ENCODE assay signal across 11 mouse cellular contexts in genomic region chr9:41879080-41879479, GRCm38 (mm10).
DNase-seq lines count a peak whose midpoint lies in the region; ATAC-seq lines count a peak whose summit lies in the region.
"Had no signal": no experiment of that assay in that cellular context is flagged by ENCODE, and none has a peak within 500 bp of the region (broad histone marks: within the 10 kb centered on the region; RNA-seq: fewer than 3 reads in every experiment).

No protein-coding gene starts in this region.

- H3K27me3 ChIP-seq in embryonic facial prominence, embryonic 10.5 days (replicated peaks; ENCODE audit: low read depth, poor library complexity, severe bottlenecking), result no peaks in the 10 kb centered on the region
- H3K27me3 ChIP-seq in embryonic facial prominence, embryonic 13.5 days, result no peaks in the 10 kb centered on the region
- no peaks in the 10 kb centered on the region for H3K27me3 ChIP-seq in intestine, embryonic 15.5 days (replicated peaks)
- no peaks in the 10 kb centered on the region for H3K27me3 ChIP-seq in lung, embryonic 16.5 days (ENCODE audit: control insufficient read depth, insufficient read depth, low read depth, low read length)
- no peaks in the 10 kb centered on the region for H3K27me3 ChIP-seq in hindbrain, embryonic 16.5 days (replicated peaks; ENCODE audit: control insufficient read depth, insufficient read depth, low read length)
- H3K27me3 ChIP-seq: forebrain, embryonic 12.5 days; megakaryocyte, embryonic 14.5 days had no signal

- no peak overlapping the region for H3K9ac ChIP-seq in embryonic facial prominence, embryonic 13.5 days
- H3K9ac ChIP-seq in intestine, embryonic 15.5 days, result no peak overlapping the region
- no peak overlapping the region for H3K9ac ChIP-seq in lung, embryonic 16.5 days (ENCODE audit: low read length)
- H3K9ac ChIP-seq in hindbrain, embryonic 16.5 days (ENCODE audit: low read depth, low read length), result no peak overlapping the region
- H3K9ac ChIP-seq: forebrain, embryonic 12.5 days had no signal

- no peak overlapping the region for H3K4me2 ChIP-seq in embryonic facial prominence, embryonic 13.5 days
- no peak overlapping the region for H3K4me2 ChIP-seq in intestine, embryonic 15.5 days (replicated peaks)
- no peak overlapping the region for H3K4me2 ChIP-seq in lung, embryonic 16.5 days (ENCODE audit: low read depth, low read length)
- H3K4me2 ChIP-seq in hindbrain, embryonic 16.5 days (ENCODE audit: low read length), result no peak overlapping the region
- H3K4me2 ChIP-seq: forebrain, embryonic 12.5 days had no signal

- H3K27ac ChIP-seq in embryonic facial prominence, embryonic 10.5 days (replicated peaks), result peak overlapping the region; percentile 54
- peak overlapping the region; percentile 99; the same call in 1 of the 2 replicates for H3K27ac ChIP-seq in embryonic facial prominence, embryonic 13.5 days
- peak overlapping the region; percentile 66; the same call in 1 of the 2 replicates for H3K27ac ChIP-seq in intestine, embryonic 15.5 days
- H3K27ac ChIP-seq in lung, embryonic 16.5 days (ENCODE audit: low read length), result no peak overlapping the region
- no peak overlapping the region for H3K27ac ChIP-seq in hindbrain, embryonic 16.5 days (ENCODE audit: low read depth, low read length)
- H3K27ac ChIP-seq: forebrain, embryonic 12.5 days had no signal

- no peak for DNase-seq in embryonic facial prominence, embryonic 10.5 days (ENCODE audit: low spot score)
- no peak for DNase-seq in spleen, postnatal 10 days (ENCODE audit: low spot score in 2 of 2)
- no peak for DNase-seq in neural tube, embryonic 10.5 days (ENCODE audit: extremely low spot score, low spot score)

- H3K9me3 ChIP-seq in embryonic facial prominence, embryonic 10.5 days, result no peaks in the 10 kb centered on the region
- H3K9me3 ChIP-seq in embryonic facial prominence, embryonic 13.5 days, result no peaks in the 10 kb centered on the region
- H3K9me3 ChIP-seq in intestine, embryonic 15.5 days, result no peaks in the 10 kb centered on the region
- H3K9me3 ChIP-seq in lung, embryonic 16.5 days (ENCODE audit: control insufficient read depth, low read length), result no peaks in the 10 kb centered on the region
- no peaks in the 10 kb centered on the region for H3K9me3 ChIP-seq in hindbrain, embryonic 16.5 days (ENCODE audit: control insufficient read depth, low read length)
- H3K9me3 ChIP-seq: forebrain, embryonic 12.5 days; megakaryocyte, embryonic 14.5 days had no signal

- WGBS in embryonic facial prominence, embryonic 10.5 days, result 87% methylated on average over 1 of the region's 1 CpGs
- 75% methylated on average over 1 of the region's 1 CpGs for WGBS in embryonic facial prominence, embryonic 13.5 days
- 38% methylated on average over 1 of the region's 1 CpGs for WGBS in intestine, embryonic 15.5 days
- WGBS in lung, embryonic 16.5 days, result 56% methylated on average over 1 of the region's 1 CpGs
- WGBS in hindbrain, embryonic 16.5 days, result 94% methylated on average over 1 of the region's 1 CpGs

- no peaks in the 10 kb centered on the region for H3K36me3 ChIP-seq in embryonic facial prominence, embryonic 10.5 days (replicated peaks)
- H3K36me3 ChIP-seq in embryonic facial prominence, embryonic 13.5 days, result no peaks in the 10 kb centered on the region
- no peaks in the 10 kb centered on the region for H3K36me3 ChIP-seq in intestine, embryonic 15.5 days
- H3K36me3 ChIP-seq in lung, embryonic 16.5 days (ENCODE audit: control insufficient read depth, insufficient read depth, low read length), result no peaks in the 10 kb centered on the region
- no peaks in the 10 kb centered on the region for H3K36me3 ChIP-seq in hindbrain, embryonic 16.5 days (ENCODE audit: control insufficient read depth, insufficient read depth, low read length)
- H3K36me3 ChIP-seq: forebrain, embryonic 12.5 days had no signal

- H3K4me3 ChIP-seq in embryonic facial prominence, embryonic 10.5 days, result no peak overlapping the region
- H3K4me3 ChIP-seq in embryonic facial prominence, embryonic 13.5 days, result no peak overlapping the region
- no peak overlapping the region for H3K4me3 ChIP-seq in intestine, embryonic 15.5 days (replicated peaks)
- H3K4me3 ChIP-seq in lung, embryonic 16.5 days (ENCODE audit: low read length), result no peak overlapping the region
- no peak overlapping the region for H3K4me3 ChIP-seq in hindbrain, embryonic 16.5 days (ENCODE audit: low read length)
- H3K4me3 ChIP-seq: forebrain, embryonic 12.5 days; megakaryocyte, embryonic 14.5 days; myocyte had no signal

- peaks cover 29% of the 10 kb centered on the region for H3K4me1 ChIP-seq in embryonic facial prominence, embryonic 10.5 days
- H3K4me1 ChIP-seq in embryonic facial prominence, embryonic 13.5 days, result peaks cover 56% of the 10 kb centered on the region
- H3K4me1 ChIP-seq in intestine, embryonic 15.5 days (replicated peaks), result peaks cover 5% of the 10 kb centered on the region; the same call in 1 of the 2 replicates
- H3K4me1 ChIP-seq in lung, embryonic 16.5 days (replicated peaks; ENCODE audit: control insufficient read depth, insufficient read depth, low read length), result peaks cover 20% of the 10 kb centered on the region
- H3K4me1 ChIP-seq in hindbrain, embryonic 16.5 days (ENCODE audit: control insufficient read depth, insufficient read depth, low read depth, low read length), result peaks cover 9% of the 10 kb centered on the region
- H3K4me1 ChIP-seq: megakaryocyte, embryonic 14.5 days had no signal

- ATAC-seq in embryonic facial prominence, embryonic 13.5 days (ENCODE audit: insufficient number of reproducible peaks, insufficient read depth, low FRiP score, low TSS enrichment, low read depth), result no peak
- ATAC-seq in intestine, embryonic 15.5 days, result peak; percentile 46; the same call in 1 of the 2 replicates
- peak; percentile 86 for ATAC-seq in lung, embryonic 16.5 days (ENCODE audit: low read depth)
- ATAC-seq in hindbrain, embryonic 16.5 days, result no peak
- ATAC-seq: inflammation-experienced regulatory T-cells, adult 6 months had no signal

Comparison
In these comparisons a context has a peak if more than half of its experiments do, and no peak if none do; other contexts are left out.
1. H3K27ac ChIP-seq: peak in embryonic facial prominence, embryonic 10.5 days (single experiment), embryonic facial prominence, embryonic 13.5 days (single experiment) and intestine, embryonic 15.5 days (single experiment); none in lung, embryonic 16.5 days (single experiment) and hindbrain, embryonic 16.5 days (single experiment).
2. ATAC-seq: peak in intestine, embryonic 15.5 days (single experiment) and lung, embryonic 16.5 days (single experiment); none in embryonic facial prominence, embryonic 13.5 days (single experiment) and hindbrain, embryonic 16.5 days (single experiment).